Mouse (Mus musculus) forebrain, embryonic 16.5 days (tissue): ENCODE results near the gene Serpinh1. TPM values are rescaled to one million over a fixed set of nuclear protein-coding genes. Genes with fewer than 3 reads are reported as not detected.
"Not testable (repeated sequence)": the region's sequence is repeated elsewhere in the genome, so short reads cannot be mapped to it uniquely, and the experiment has no call there.

Experiments
- ATAC-seq: fragments of 200-750 bp; cut with Nextera tagmentation; 2 replicates; pipeline ENCODE4 v1.8.0; 2017; ENCODE audit warnings: mild to moderate bottlenecking, moderate library complexity
- H3K27ac ChIP-seq: fragments of 300-500 bp; sonication (generic); 2 replicates; pipeline ENCODE4 v1.5.1; 2014; ENCODE audit warnings: low read length, control low read depth
- H3K27me3 ChIP-seq: fragments of 300-500 bp; sonication (generic); replicated peaks from 2 replicates; pipeline ENCODE4 v1.6.1; 2014; ENCODE audit warnings: low read length; ENCODE audit not compliant: control insufficient read depth, insufficient read depth
- H3K36me3 ChIP-seq: fragments of 300-500 bp; sonication (generic); 2 replicates; pipeline ENCODE4 v1.6.1; 2014; ENCODE audit not compliant: control insufficient read depth, insufficient read depth
- H3K4me1 ChIP-seq: fragments of 300-500 bp; sonication (generic); replicated peaks from 2 replicates; pipeline ENCODE4 v1.6.1; 2014; ENCODE audit warnings: low read length; ENCODE audit not compliant: control insufficient read depth, insufficient read depth
- H3K4me2 ChIP-seq: fragments of 300-500 bp; sonication (generic); 2 replicates; pipeline ENCODE4 v1.6.1; 2014; ENCODE audit warnings: mild to moderate bottlenecking, low read length, control low read depth
- H3K4me3 ChIP-seq: fragments of 300-500 bp; sonication (generic); replicated peaks from 2 replicates; pipeline ENCODE4 v1.5.1; 2014; ENCODE audit warnings: mild to moderate bottlenecking, low read length, control low read depth
- H3K9ac ChIP-seq: fragments of 300-500 bp; sonication (generic); replicated peaks from 2 replicates; pipeline ENCODE4 v1.6.1; 2014; ENCODE audit warnings: low read depth, low read length, control low read depth
- H3K9me3 ChIP-seq: fragments of 300-500 bp; sonication (generic); 2 replicates; pipeline ENCODE4 v1.6.1; 2016; ENCODE audit warnings: low read length; ENCODE audit not compliant: control insufficient read depth
- WGBS: fragments of 180-500 bp; shearing (Covaris S2); extraction: QIAGEN DNeasy Blood & Tissue Kit; methylation state at CpG from one replicate; pipeline ENCODE4 v1.1.7; 2014; 5-methylcytosine and 5-hydroxymethylcytosine counted together
- polyA plus RNA-seq: library from polyadenylated mRNA; unstranded; fragments of >200 nt; fragmentation: Nextera tagmentation; extraction: Ambion mirVana; gene quantifications from 2 replicates; pipeline ENCODE4 v1.2.1, GENCODE M21; 2015

The Serpinh1 gene
- polyA plus RNA-seq, 1 experiment from 2014 or later, result 201 TPM

DNA sequence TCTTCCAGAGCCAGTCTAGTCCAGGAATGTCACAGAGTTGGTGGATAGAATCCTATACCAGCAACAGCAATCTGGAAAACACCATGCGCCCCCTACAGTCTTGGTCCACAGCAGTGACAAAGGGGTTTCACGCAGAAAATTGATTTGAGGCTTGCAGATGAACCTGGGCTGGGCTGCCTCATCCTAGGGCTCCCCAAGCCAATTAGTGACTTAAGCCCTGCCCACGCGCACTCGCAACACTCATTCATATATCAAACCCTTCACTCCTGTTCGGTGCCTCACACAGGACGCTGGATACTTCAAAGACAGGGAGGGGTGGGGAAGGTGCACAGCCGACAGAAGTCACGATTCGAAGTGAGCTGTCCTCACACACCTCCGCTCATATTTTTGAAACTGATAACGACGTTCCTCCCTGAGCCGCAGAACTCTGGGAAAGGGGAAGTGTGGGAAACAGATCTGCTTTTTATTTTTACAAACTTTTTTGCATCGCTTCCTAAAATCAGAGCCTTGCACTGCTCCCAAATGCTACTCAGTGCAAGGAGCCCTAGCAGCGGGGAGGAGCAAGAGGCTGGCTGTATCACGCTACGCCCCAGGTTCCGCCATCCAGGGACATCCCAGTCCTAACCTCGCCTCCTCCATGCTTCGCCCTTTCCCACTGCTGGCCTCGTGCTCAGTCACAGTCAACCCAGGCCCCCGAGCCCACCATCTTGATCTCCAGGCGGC is 27.6 kb upstream of the Serpinh1 start:
- Histone ChIP-seq H3K27me3 (no peaks in the 10 kb centered on the region), H3K4me1 (peaks cover 30% of the 10 kb centered on the region), H3K36me3 (no peaks in the 10 kb centered on the region), H3K4me2 (peak overlapping the region; percentile 65), H3K9ac (peak overlapping the region; percentile 82), H3K27ac (peak overlapping the region; percentile 94), H3K4me3 (peak overlapping the region; percentile 90), H3K9me3 (no peaks in the 10 kb centered on the region; the same call in 1 of the 2 replicates)
- under 1% methylated on average over 24 of the region's 24 CpGs for WGBS
- peak; percentile 73 for ATAC-seq

GRCm38 (mm10) chr7:99378870-99379269 is 25.8 kb upstream of the Serpinh1 start:
- no peak overlapping the region for H3K4me2 ChIP-seq
- WGBS, result 86% methylated on average over 8 of the region's 8 CpGs
- no peak overlapping the region for H3K4me3 ChIP-seq
- no peak overlapping the region for H3K27ac ChIP-seq
- no peak for ATAC-seq
- H3K4me1 ChIP-seq, result peaks cover 15% of the 10 kb centered on the region
- H3K9me3 ChIP-seq, result no peaks in the 10 kb centered on the region; the same call in 1 of the 2 replicates
- no peaks in the 10 kb centered on the region for H3K36me3 ChIP-seq
- no peak overlapping the region for H3K9ac ChIP-seq
- H3K27me3 ChIP-seq, result no peaks in the 10 kb centered on the region

DNA sequence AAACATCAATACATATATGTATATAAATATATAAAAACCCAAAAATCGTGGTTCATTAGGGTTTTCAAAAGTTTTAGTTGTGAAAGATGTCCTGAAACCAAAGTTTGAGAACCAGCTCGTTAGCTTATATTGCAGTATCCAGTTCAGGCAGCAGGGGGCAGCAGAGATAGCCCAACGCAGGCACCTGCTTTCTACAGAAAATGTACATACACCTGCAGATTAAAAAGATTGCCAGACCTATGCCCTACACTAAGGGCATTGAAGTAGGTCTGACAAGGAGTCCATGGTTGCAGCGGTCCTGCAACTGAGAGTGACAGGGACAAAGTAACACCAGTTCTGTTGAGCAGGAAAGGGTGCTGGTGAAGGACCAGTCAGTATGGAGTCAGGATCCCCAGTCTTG is 22.4 kb upstream of the Serpinh1 start:
- Histone ChIP-seq H3K4me2 (no peak overlapping the region), H3K9ac (no peak overlapping the region), H3K9me3 (no peaks in the 10 kb centered on the region; the same call in 1 of the 2 replicates), H3K27ac (no peak overlapping the region), H3K36me3 (no peaks in the 10 kb centered on the region), H3K4me3 (no peak overlapping the region), H3K27me3 (no peaks in the 10 kb centered on the region), H3K4me1 (peaks cover 3% of the 10 kb centered on the region; the same call in 1 of the 2 replicates)
- 5% methylated on average over 4 of the region's 4 CpGs for WGBS
- no peak for ATAC-seq

DNA sequence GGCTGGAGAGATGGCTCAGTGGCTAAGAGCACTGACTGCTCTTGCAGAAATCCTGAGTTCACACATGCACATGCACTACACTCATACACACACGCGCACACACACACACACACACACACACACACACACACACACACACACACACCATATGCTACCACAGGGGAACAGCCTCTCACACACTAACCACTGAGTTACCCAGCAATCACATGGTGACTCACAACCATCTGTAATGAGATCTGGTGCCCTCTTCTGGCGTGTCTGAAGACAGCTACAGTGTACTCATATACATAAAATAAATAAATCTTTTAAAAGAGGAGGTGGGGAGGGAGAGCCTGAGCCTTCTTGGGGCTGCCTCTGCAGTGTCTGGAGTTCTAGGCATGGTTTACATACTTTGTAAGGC is 21.3 kb upstream of the Serpinh1 start:
- peak; percentile 57 for ATAC-seq
- not testable (repeated sequence) for H3K4me2 ChIP-seq, H3K4me1 ChIP-seq, H3K27me3 ChIP-seq, H3K9me3 ChIP-seq, H3K36me3 ChIP-seq, H3K4me3 ChIP-seq, H3K27ac ChIP-seq, H3K9ac ChIP-seq
- 54% methylated on average over 3 of the region's 3 CpGs for WGBS

DNA sequence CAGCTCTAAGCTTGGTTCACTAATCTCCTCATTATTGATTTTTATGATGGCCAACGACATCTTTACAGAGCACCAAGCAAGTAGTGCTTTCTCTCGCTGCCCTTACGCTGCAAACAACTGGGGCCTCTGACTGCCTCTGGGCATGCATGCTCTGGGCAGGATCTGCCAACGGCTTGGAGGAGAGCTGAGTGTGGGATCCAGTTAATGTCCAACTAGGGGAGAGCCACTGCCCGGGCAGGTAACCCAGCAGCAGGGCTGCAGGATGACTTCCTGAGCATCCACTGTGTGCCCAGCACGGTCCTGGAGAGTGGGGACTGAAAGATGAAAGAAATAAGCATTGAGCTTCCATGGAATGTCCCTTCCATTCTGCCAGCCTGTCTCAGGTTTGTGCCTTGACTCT is 13.7 kb upstream of the Serpinh1 start:
- Histone ChIP-seq H3K9ac (no peak overlapping the region), H3K4me3 (no peak overlapping the region), H3K4me1 (peaks cover 3% of the 10 kb centered on the region; the same call in 1 of the 2 replicates), H3K27ac (no peak overlapping the region), H3K4me2 (no peak overlapping the region), H3K36me3 (no peaks in the 10 kb centered on the region), H3K27me3 (no peaks in the 10 kb centered on the region), H3K9me3 (no peaks in the 10 kb centered on the region)
- no peak for ATAC-seq
- 74% methylated on average over 6 of the region's 6 CpGs for WGBS

DNA sequence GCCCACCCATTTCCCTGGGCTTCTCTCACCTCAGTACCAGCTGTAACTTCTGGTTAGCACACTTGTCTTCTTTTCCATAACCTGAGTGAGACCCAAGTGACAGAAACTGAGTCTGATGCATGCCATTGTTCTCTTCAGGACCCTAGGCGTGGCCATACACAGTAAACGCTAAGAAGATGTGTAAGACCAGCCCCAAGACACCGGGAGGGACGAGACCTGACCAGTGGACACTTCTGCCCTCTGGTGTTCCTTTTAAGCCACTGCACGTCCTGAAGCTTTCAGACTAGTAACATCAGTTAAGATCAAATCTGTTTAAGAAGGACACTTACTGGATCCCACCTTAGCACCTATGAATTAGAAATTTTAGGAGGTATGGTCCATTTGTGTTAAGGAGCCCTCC is 12.0 kb upstream of the Serpinh1 start:
- H3K4me3 ChIP-seq, result no peak overlapping the region
- H3K9ac ChIP-seq, result no peak overlapping the region
- no peaks in the 10 kb centered on the region for H3K36me3 ChIP-seq
- no peaks in the 10 kb centered on the region for H3K27me3 ChIP-seq
- peak; percentile 45 for ATAC-seq
- H3K4me2 ChIP-seq, result no peak overlapping the region
- H3K4me1 ChIP-seq, result peaks cover 14% of the 10 kb centered on the region
- H3K27ac ChIP-seq, result no peak overlapping the region
- no peaks in the 10 kb centered on the region for H3K9me3 ChIP-seq
- WGBS, result under 1% methylated on average over 5 of the region's 5 CpGs

DNA sequence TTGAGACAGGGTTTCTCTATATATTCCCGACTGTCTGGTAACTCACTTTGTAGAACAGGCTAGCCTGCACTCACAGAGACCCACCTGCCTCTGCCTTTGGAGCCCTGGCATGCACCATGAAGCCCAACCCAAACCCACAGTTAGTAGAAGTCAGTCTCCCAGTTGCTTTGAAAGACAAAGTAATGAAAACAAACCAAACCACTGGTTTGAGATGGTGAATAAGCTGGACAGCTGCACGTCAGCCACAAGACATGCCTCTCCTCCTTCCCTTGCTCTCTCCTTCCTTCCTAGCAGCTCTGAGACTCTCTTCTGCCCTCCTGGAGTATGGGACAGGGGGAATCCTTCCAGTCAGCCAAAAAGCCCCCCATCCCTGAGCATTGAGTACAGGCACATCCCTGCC is 9.1 kb upstream of the Serpinh1 start:
- Histone ChIP-seq H3K9ac (no peak overlapping the region), H3K4me3 (no peak overlapping the region), H3K27ac (no peak overlapping the region), H3K27me3 (no peaks in the 10 kb centered on the region), H3K4me2 (no peak overlapping the region), H3K9me3 (no peaks in the 10 kb centered on the region), H3K4me1 (peaks cover 19% of the 10 kb centered on the region), H3K36me3 (no peaks in the 10 kb centered on the region)
- ATAC-seq, result no peak
- 98% methylated on average over 2 of the region's 2 CpGs for WGBS

DNA sequence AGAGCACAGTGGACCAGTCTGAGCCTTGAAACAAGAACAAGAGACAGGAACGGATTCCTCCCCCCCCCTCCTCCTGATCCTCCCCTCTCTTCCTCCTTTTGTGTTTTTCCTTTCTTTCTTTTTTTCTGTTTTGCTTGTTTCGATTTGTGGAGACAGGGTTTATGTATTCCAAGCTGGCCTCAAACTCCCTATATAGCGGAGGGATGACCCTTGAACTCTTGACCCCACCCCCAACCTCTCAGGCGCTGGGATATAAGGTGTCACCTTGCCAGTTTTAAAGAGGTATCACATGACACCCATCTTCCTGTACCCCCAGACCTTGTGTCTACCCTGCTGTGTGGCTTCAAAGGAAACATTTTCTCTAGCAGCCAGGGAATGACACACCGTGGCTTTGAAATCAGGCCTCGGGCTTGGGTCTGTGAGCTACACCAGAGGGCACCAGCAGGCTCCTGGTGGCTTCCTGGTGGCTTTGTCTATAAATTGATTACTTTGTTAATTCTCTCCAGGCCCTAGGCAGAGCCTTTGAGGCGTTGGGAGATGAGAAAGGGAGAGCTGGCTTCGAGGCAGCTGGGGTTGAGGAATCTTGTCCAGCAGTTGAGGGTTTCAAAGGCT is 7.9 kb upstream of the Serpinh1 start:
- 25% methylated on average over 8 of the region's 8 CpGs for WGBS
- Histone ChIP-seq H3K9ac (peak overlapping the region; percentile 29; the same call in 1 of the 2 replicates), H3K4me3 (no peak overlapping the region), H3K4me1 (peaks cover 31% of the 10 kb centered on the region), H3K27me3 (no peaks in the 10 kb centered on the region), H3K27ac (peak overlapping the region; percentile 88), H3K36me3 (no peaks in the 10 kb centered on the region), H3K4me2 (no peak overlapping the region), H3K9me3 (no peaks in the 10 kb centered on the region)
- ATAC-seq, result no peak

- ATAC-seq, result peak; percentile 96
- Histone ChIP-seq H3K4me2 (no peak overlapping the region), H3K9me3 (no peaks in the 10 kb centered on the region), H3K36me3 (no peaks in the 10 kb centered on the region), H3K4me1 (peaks cover 38% of the 10 kb centered on the region), H3K27me3 (no peaks in the 10 kb centered on the region), H3K9ac (peak overlapping the region; percentile 29; the same call in 1 of the 2 replicates), H3K4me3 (no peak overlapping the region), H3K27ac (peak overlapping the region; percentile 88)
- WGBS, result 9% methylated on average over 10 of the region's 10 CpGs
Observed at GRCm38 (mm10) chr7:99360021-99360802, 7.2 kb upstream of the Serpinh1 start.
